Mouse (Mus musculus): ENCODE measurements around the gene Galnt9. TPM values are rescaled to one million over a fixed set of nuclear protein-coding genes. Genes with fewer than 3 reads are reported as not detected.

Gene Galnt9
- polyA plus RNA-seq (2011; ENCODE audit: insufficient read depth, insufficient read length, low replicate concordance, missing spikeins) = not detected in 2 replicates

DNA sequence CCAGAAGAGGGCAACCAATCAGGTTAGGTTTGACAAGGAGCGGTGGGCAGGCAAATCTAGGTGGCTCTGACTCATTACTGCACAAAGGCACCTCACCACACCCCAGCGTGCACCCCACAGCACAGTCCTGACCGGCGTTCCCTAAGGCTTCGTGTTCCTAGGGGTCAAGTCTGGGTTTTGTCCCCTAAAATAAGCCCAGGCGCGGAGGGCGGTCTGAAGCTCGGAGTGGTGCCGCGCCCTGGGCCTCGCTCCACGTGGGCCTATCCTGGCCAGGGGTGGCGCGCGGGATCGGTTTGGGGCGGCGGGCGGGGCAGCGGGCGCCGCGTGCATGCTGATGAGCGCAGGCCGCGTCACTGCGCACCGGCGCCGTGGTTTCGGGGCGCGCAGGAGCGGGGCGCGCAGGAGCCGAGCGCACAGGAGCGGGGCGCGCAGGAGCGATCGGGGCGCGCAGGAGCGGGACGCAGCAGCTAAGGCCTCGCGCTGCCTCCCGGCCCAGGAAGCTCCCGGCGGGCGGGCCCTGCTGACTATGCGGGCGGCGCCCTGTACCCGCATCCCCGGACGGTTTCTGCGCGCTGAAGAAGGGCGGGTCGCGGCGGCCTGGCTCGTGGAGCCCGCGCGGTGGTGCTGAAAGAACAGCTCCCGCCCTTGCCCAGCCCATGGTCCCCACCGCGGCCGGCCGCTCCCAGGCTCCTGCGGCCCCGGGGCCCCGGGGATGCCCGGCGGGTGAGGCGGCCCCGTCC, at the start of gene Galnt9:
Gene Galnt9 (plus strand): TSS at position 405 of the 740 bp plus-strand sequence.
- no peaks in the 10 kb centered on the region for H3K4me1 ChIP-seq (ENCODE audit: control insufficient read depth, insufficient read depth, low read length)
- WGBS = 2% methylated on average over 71 of the region's 82 CpGs
- no peak within 1 kb of the TSS for H3K4me3 ChIP-seq (replicated peaks; ENCODE audit: control insufficient read depth, low read depth, low read length)
- no peak within 1 kb of the TSS; the same call in 1 of the 2 replicates for H3K27ac ChIP-seq (ENCODE audit: control insufficient read depth, insufficient read depth, low read depth, low read length, poor library complexity)
- TF ChIP-seq CTCF (IDR thresholded peaks at IDR 0.05; ENCODE audit: control insufficient read depth, insufficient read depth, low read length) (no peak), POLR2A (IDR thresholded peaks at IDR 0.05; ENCODE audit: borderline replicate concordance, control insufficient read depth, low read depth, low read length) (no peak)

DNA sequence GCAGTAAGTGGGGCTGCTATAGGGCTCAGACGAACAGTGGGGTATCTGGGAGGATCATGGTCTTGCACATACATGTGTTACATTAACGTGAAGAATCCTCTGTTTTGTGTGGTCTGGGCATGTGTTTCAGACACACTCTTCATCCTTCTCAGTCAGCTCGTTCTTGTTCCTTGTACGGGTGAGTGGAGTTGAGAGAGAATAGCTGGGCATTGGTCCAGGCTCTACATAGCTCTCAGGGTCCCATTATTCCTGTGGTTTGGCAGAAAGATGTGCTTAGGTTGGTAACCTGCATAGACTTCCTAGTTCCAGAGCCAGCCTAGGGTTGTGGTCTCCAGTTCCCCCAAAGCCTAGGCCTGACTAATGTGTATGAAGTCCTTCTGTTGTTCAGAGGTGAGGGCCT, 49.8 kb upstream of the Galnt9 start:
- no peak overlapping the region for H3K27ac ChIP-seq (ENCODE audit: control insufficient read depth, insufficient read depth, low read depth, low read length, poor library complexity)
- no peak overlapping the region for H3K4me3 ChIP-seq (replicated peaks; ENCODE audit: control insufficient read depth, low read depth, low read length)
- WGBS = 54% methylated on average over 4 of the region's 4 CpGs
- H3K4me1 ChIP-seq (ENCODE audit: control insufficient read depth, insufficient read depth, low read length) = no peaks in the 10 kb centered on the region
- no peak for TF ChIP-seq CTCF (IDR thresholded peaks at IDR 0.05; ENCODE audit: control insufficient read depth, insufficient read depth, low read length)
- TF ChIP-seq POLR2A (IDR thresholded peaks at IDR 0.05; ENCODE audit: borderline replicate concordance, control insufficient read depth, low read depth, low read length) = no peak

GRCm38 (mm10) chr5:110495051-110495450, 49.1 kb upstream of the Galnt9 start:
- 88% methylated on average over 6 of the region's 6 CpGs for WGBS
- H3K4me3 ChIP-seq (replicated peaks; ENCODE audit: control insufficient read depth, low read depth, low read length) = no peak overlapping the region

DNA sequence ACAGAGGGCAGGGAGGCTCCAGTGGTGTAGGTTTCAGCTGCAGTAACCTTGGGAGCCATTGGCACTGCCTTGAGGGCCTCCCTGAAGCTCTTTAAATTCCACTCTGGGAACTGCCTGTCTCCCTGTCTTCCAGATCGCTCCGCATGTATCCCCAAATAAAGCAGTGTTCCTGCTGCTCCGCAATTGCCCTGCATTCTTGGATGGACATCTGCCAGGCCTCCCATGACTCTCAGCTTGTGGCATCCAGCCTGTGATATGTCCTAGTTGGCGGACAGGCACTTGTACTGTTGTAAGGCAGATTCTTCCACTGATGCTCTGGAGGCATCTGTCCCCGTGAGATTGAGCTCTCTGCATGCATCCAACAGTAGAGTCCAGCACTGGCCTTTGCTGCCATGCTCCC, 46.6 kb upstream of the Galnt9 start:
- Histone ChIP-seq H3K4me1 (ENCODE audit: control insufficient read depth, insufficient read depth, low read length) (no peaks in the 10 kb centered on the region; the same call in 1 of the 2 replicates), H3K4me3 (replicated peaks; ENCODE audit: control insufficient read depth, low read depth, low read length) (no peak overlapping the region), H3K27ac (ENCODE audit: control insufficient read depth, insufficient read depth, low read depth, low read length, poor library complexity) (no peak overlapping the region)
- WGBS = 79% methylated on average over 5 of the region's 5 CpGs
- TF ChIP-seq CTCF (IDR thresholded peaks at IDR 0.05; ENCODE audit: control insufficient read depth, insufficient read depth, low read length) = no peak
- no peak for TF ChIP-seq POLR2A (IDR thresholded peaks at IDR 0.05; ENCODE audit: borderline replicate concordance, control insufficient read depth, low read depth, low read length)

More at GRCm38 (mm10) chr5:110495051-110495450, 49.1 kb upstream of the Galnt9 start:
- no peak overlapping the region for H3K27ac ChIP-seq (ENCODE audit: control insufficient read depth, insufficient read depth, low read depth, low read length, poor library complexity)
- TF ChIP-seq CTCF (IDR thresholded peaks at IDR 0.05; ENCODE audit: control insufficient read depth, insufficient read depth, low read length) = no peak
- no peak for TF ChIP-seq POLR2A (IDR thresholded peaks at IDR 0.05; ENCODE audit: borderline replicate concordance, control insufficient read depth, low read depth, low read length)
- H3K4me1 ChIP-seq (ENCODE audit: control insufficient read depth, insufficient read depth, low read length) = no peaks in the 10 kb centered on the region

GRCm38 (mm10) chr5:110498071-110498470, 46.1 kb upstream of the Galnt9 start:
- no peak for TF ChIP-seq POLR2A (IDR thresholded peaks at IDR 0.05; ENCODE audit: borderline replicate concordance, control insufficient read depth, low read depth, low read length)
- no peak for TF ChIP-seq CTCF (IDR thresholded peaks at IDR 0.05; ENCODE audit: control insufficient read depth, insufficient read depth, low read length)
- Histone ChIP-seq H3K4me1 (ENCODE audit: control insufficient read depth, insufficient read depth, low read length) (no peaks in the 10 kb centered on the region; the same call in 1 of the 2 replicates), H3K4me3 (replicated peaks; ENCODE audit: control insufficient read depth, low read depth, low read length) (no peak overlapping the region), H3K27ac (ENCODE audit: control insufficient read depth, insufficient read depth, low read depth, low read length, poor library complexity) (no peak overlapping the region)
- WGBS = 71% methylated on average over 10 of the region's 10 CpGs

GRCm38 (mm10) chr5:110500233-110500632, 43.9 kb upstream of the Galnt9 start:
- 52% methylated on average over 4 of the region's 4 CpGs for WGBS
- TF ChIP-seq POLR2A (IDR thresholded peaks at IDR 0.05; ENCODE audit: borderline replicate concordance, control insufficient read depth, low read depth, low read length) = no peak
- no peak for TF ChIP-seq CTCF (IDR thresholded peaks at IDR 0.05; ENCODE audit: control insufficient read depth, insufficient read depth, low read length)
- H3K4me1 ChIP-seq (ENCODE audit: control insufficient read depth, insufficient read depth, low read length) = no peaks in the 10 kb centered on the region; the same call in 1 of the 2 replicates
- no peak overlapping the region for H3K27ac ChIP-seq (ENCODE audit: control insufficient read depth, insufficient read depth, low read depth, low read length, poor library complexity)
- no peak overlapping the region for H3K4me3 ChIP-seq (replicated peaks; ENCODE audit: control insufficient read depth, low read depth, low read length)

- Histone ChIP-seq H3K27ac (ENCODE audit: control insufficient read depth, insufficient read depth, low read depth, low read length, poor library complexity) (no peak overlapping the region), H3K4me1 (ENCODE audit: control insufficient read depth, insufficient read depth, low read length) (no peaks in the 10 kb centered on the region; the same call in 1 of the 2 replicates), H3K4me3 (replicated peaks; ENCODE audit: control insufficient read depth, low read depth, low read length) (no peak overlapping the region)
- TF ChIP-seq POLR2A (IDR thresholded peaks at IDR 0.05; ENCODE audit: borderline replicate concordance, control insufficient read depth, low read depth, low read length) (no peak), CTCF (IDR thresholded peaks at IDR 0.05; ENCODE audit: control insufficient read depth, insufficient read depth, low read length) (no peak)
- 49% methylated on average over 3 of the region's 3 CpGs for WGBS
These were observed 40.8 kb upstream of the Galnt9 start for GRCm38 (mm10) chr5:110503361-110503760.

- 77% methylated on average over 10 of the region's 10 CpGs for WGBS
- TF ChIP-seq POLR2A (IDR thresholded peaks at IDR 0.05; ENCODE audit: borderline replicate concordance, control insufficient read depth, low read depth, low read length) = no peak
- no peak for TF ChIP-seq CTCF (IDR thresholded peaks at IDR 0.05; ENCODE audit: control insufficient read depth, insufficient read depth, low read length)
- H3K27ac ChIP-seq (ENCODE audit: control insufficient read depth, insufficient read depth, low read depth, low read length, poor library complexity) = no peak overlapping the region
These were observed 38.4 kb upstream of the Galnt9 start for GRCm38 (mm10) chr5:110505611-110506294.

More at GRCm38 (mm10) chr5:110505611-110506294, 38.4 kb upstream of the Galnt9 start:
- no peaks in the 10 kb centered on the region; the same call in 1 of the 2 replicates for H3K4me1 ChIP-seq (ENCODE audit: control insufficient read depth, insufficient read depth, low read length)
- H3K4me3 ChIP-seq (replicated peaks; ENCODE audit: control insufficient read depth, low read depth, low read length) = no peak overlapping the region

Data from bone marrow, adult 2 months (tissue).